Mouse (Mus musculus): ENCODE results near the gene Rasa3. TPM values are rescaled to one million over a fixed set of nuclear protein-coding genes. Genes with fewer than 3 reads are reported as not detected.
A peak's percentile ranks its signal among the peaks of the same experiment; 100 is the strongest.

Rasa3 gene
- polyA plus RNA-seq, 1 experiment from 2014 or later, result 45.6 TPM

DNA sequence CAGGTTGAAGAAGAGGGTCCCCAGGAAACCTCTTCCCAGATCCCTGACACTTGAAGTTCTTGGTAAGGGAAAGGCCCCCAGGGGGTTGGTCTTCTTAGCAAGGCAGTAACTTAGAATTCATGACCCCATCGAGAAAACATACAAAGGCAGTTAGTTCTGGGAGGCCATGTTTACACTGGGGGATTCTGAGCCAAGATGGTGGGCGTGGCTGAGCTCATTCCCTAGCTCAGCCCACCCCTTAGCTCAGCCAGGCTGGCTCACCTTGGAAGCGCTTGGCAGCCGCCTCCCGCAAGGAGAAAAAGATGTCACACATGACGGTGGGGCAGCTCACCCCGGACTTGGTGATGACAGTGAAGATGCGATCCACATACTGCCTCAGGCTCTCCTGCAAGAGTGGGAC, 92.8 kb downstream of the Rasa3 start:
- Histone ChIP-seq H3K9ac (no peak overlapping the region), H3K4me2 (no peak overlapping the region), H3K36me3 (peaks cover 59% of the 10 kb centered on the region), H3K9me3 (no peaks in the 10 kb centered on the region), H3K4me1 (no peaks in the 10 kb centered on the region), H3K4me3 (no peak overlapping the region), H3K27ac (no peak overlapping the region), H3K27me3 (no peaks in the 10 kb centered on the region)
- ATAC-seq (ENCODE audit: borderline replicate concordance, extremely low read depth, low FRiP score, low TSS enrichment), result peak; percentile 48; the same call in 1 of the 2 replicates
- 50% methylated on average over 8 of the region's 8 CpGs for WGBS

DNA sequence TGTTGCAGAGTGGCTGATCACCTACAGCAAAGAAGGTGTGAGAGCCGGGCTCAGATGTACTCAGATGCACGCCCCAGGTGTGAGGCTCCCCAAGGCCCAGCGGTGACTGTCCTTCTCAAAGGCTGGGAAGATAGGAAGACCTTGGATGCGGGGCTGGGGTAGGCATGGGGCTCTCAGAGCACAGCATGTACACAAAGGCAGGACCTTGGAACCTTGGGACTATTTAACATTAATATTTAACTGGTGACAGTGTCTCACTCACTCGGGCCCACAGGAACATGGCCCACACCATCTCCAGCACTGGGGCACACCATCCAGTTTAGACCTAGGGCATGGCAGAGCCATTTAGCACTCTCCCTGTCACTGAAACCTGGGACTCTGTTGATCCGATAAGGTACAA, 99.5 kb downstream of the Rasa3 start:
- peaks cover 71% of the 10 kb centered on the region for H3K36me3 ChIP-seq

GRCm38 (mm10) chr8:13571999-13572398, 105.4 kb downstream of the Rasa3 start:
- ATAC-seq (ENCODE audit: borderline replicate concordance, extremely low read depth, low FRiP score, low TSS enrichment), result no peak
- WGBS, result 89% methylated on average over 11 of the region's 11 CpGs
- H3K36me3 ChIP-seq, result peaks cover 34% of the 10 kb centered on the region
- H3K27ac ChIP-seq, result no peak overlapping the region
- no peaks in the 10 kb centered on the region for H3K9me3 ChIP-seq
- H3K4me2 ChIP-seq, result no peak overlapping the region
- H3K27me3 ChIP-seq, result no peaks in the 10 kb centered on the region
- no peaks in the 10 kb centered on the region for H3K4me1 ChIP-seq
- H3K4me3 ChIP-seq, result no peak overlapping the region
- no peak overlapping the region for H3K9ac ChIP-seq

More for the DNA sequence above, 99.5 kb downstream of the Rasa3 start:
- Histone ChIP-seq H3K9ac (no peak overlapping the region), H3K27me3 (no peaks in the 10 kb centered on the region), H3K9me3 (no peaks in the 10 kb centered on the region), H3K4me2 (no peak overlapping the region), H3K4me3 (no peak overlapping the region), H3K27ac (no peak overlapping the region), H3K4me1 (no peaks in the 10 kb centered on the region)
- WGBS, result 86% methylated on average over 6 of the region's 6 CpGs
- ATAC-seq (ENCODE audit: borderline replicate concordance, extremely low read depth, low FRiP score, low TSS enrichment), result no peak

GRCm38 (mm10) chr8:13562118-13562517, 115.3 kb downstream of the Rasa3 start, which contains the start of gene 1700029H14Rik:
TSS of gene 1700029H14Rik (minus strand) at chr8:13562461.
- 0 out of 2 replicates have a peak, but pooled peaks cover 3% of the 10 kb centered on the region for H3K4me1 ChIP-seq
- 20% methylated on average over 13 of the region's 13 CpGs for WGBS
- no peak within 1 kb of the TSS for H3K9ac ChIP-seq
- peaks cover 4% of the 10 kb centered on the region; the same call in 1 of the 2 replicates for H3K36me3 ChIP-seq
- H3K4me2 ChIP-seq, result no peak within 1 kb of the TSS
- no peaks in the 10 kb centered on the region for H3K9me3 ChIP-seq
- H3K27me3 ChIP-seq, result no peaks in the 10 kb centered on the region
- H3K4me3 ChIP-seq, result no peak within 1 kb of the TSS
- no peak within 1 kb of the TSS for H3K27ac ChIP-seq
- ATAC-seq (ENCODE audit: borderline replicate concordance, extremely low read depth, low FRiP score, low TSS enrichment), result peak; percentile 33; the same call in 1 of the 2 replicates

DNA sequence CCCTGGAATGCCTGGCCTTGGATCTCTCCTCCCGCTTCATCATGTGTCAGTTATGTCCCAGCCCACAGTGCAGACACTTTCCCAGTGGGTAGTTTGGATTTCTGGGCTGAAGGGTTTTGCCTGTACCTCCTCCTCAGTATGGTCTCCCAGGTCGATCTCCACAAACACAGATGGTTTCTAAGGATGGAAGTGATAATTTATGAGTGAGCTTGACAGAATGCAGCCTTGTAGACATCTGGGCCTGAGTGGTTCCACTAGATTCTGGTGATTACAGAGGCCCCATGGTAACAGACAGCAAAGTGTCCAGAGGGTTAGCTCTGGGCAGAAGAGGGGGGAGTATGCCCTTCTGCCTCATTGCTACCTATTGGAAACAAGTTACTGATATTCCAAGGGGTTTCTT, 119.9 kb downstream of the Rasa3 start:
- Histone ChIP-seq H3K9me3 (no peaks in the 10 kb centered on the region), H3K36me3 (no peaks in the 10 kb centered on the region), H3K27ac (no peak overlapping the region), H3K4me3 (no peak overlapping the region), H3K27me3 (no peaks in the 10 kb centered on the region), H3K4me1 (0 out of 2 replicates have a peak, but pooled peaks cover 3% of the 10 kb centered on the region), H3K9ac (no peak overlapping the region), H3K4me2 (no peak overlapping the region)
- WGBS, result 50% methylated on average over 2 of the region's 2 CpGs
- ATAC-seq (ENCODE audit: borderline replicate concordance, extremely low read depth, low FRiP score, low TSS enrichment), result no peak

GRCm38 (mm10) chr8:13551574-13551830, 125.9 kb downstream of the Rasa3 start:
- H3K4me2 ChIP-seq, result no peak overlapping the region
- no peaks in the 10 kb centered on the region for H3K36me3 ChIP-seq
- ATAC-seq (ENCODE audit: borderline replicate concordance, extremely low read depth, low FRiP score, low TSS enrichment), result no peak
- no peaks in the 10 kb centered on the region for H3K9me3 ChIP-seq
- no peaks in the 10 kb centered on the region for H3K27me3 ChIP-seq
- no peak overlapping the region for H3K4me3 ChIP-seq
- WGBS, result 88% methylated on average over 6 of the region's 6 CpGs
- H3K9ac ChIP-seq, result no peak overlapping the region
- no peak overlapping the region for H3K27ac ChIP-seq
- peaks cover 6% of the 10 kb centered on the region; the same call in 1 of the 2 replicates for H3K4me1 ChIP-seq

GRCm38 (mm10) chr8:13550718-13551573, 126.5 kb downstream of the Rasa3 start:
- H3K27ac ChIP-seq, result no peak overlapping the region
- WGBS, result 51% methylated on average over 9 of the region's 9 CpGs
- ATAC-seq (ENCODE audit: borderline replicate concordance, extremely low read depth, low FRiP score, low TSS enrichment), result peak; percentile 88
- no peak overlapping the region for H3K4me2 ChIP-seq
- peaks cover 6% of the 10 kb centered on the region; the same call in 1 of the 2 replicates for H3K4me1 ChIP-seq
- no peak overlapping the region for H3K4me3 ChIP-seq
- H3K9ac ChIP-seq, result no peak overlapping the region
- H3K27me3 ChIP-seq, result no peaks in the 10 kb centered on the region
- H3K36me3 ChIP-seq, result no peaks in the 10 kb centered on the region
- no peaks in the 10 kb centered on the region for H3K9me3 ChIP-seq

GRCm38 (mm10) chr8:13548831-13549230, 128.6 kb downstream of the Rasa3 start:
- Histone ChIP-seq H3K9me3 (no peaks in the 10 kb centered on the region), H3K4me2 (no peak overlapping the region), H3K36me3 (no peaks in the 10 kb centered on the region), H3K4me1 (peaks cover 6% of the 10 kb centered on the region; the same call in 1 of the 2 replicates), H3K27me3 (no peaks in the 10 kb centered on the region), H3K9ac (no peak overlapping the region), H3K27ac (no peak overlapping the region), H3K4me3 (no peak overlapping the region)
- ATAC-seq (ENCODE audit: borderline replicate concordance, extremely low read depth, low FRiP score, low TSS enrichment), result no peak
- 34% methylated on average over 9 of the region's 9 CpGs for WGBS

DNA sequence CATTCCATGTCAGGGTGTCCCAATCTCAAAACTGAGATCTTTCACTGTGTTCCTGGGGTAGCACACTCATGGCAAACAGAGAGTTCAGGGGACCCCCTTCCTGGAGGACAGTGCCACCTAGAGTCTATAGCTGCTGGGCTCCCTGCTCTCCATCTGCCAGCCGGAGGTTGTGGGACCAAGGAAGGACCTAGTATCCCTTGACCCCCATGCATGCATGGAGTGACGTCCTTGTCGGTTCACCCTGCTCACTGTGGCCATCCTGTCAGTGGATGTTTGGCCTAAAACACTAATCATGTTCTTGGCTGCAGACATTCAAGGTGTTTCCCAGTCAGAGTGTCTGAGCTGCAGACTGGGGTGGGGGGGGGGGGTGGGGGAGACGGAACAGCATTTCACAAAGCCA, 129.2 kb downstream of the Rasa3 start:
- Histone ChIP-seq H3K4me3 (no peak overlapping the region), H3K27ac (no peak overlapping the region), H3K9me3 (no peaks in the 10 kb centered on the region), H3K4me2 (no peak overlapping the region), H3K4me1 (peaks cover 6% of the 10 kb centered on the region; the same call in 1 of the 2 replicates), H3K36me3 (no peaks in the 10 kb centered on the region), H3K27me3 (no peaks in the 10 kb centered on the region), H3K9ac (no peak overlapping the region)
- ATAC-seq (ENCODE audit: borderline replicate concordance, extremely low read depth, low FRiP score, low TSS enrichment), result no peak
- 30% methylated on average over 4 of the region's 4 CpGs for WGBS

- Histone ChIP-seq H3K4me2 (no peak overlapping the region), H3K36me3 (no peaks in the 10 kb centered on the region), H3K4me3 (no peak overlapping the region), H3K9me3 (no peaks in the 10 kb centered on the region), H3K4me1 (peaks cover 4% of the 10 kb centered on the region; the same call in 1 of the 2 replicates), H3K27me3 (no peaks in the 10 kb centered on the region), H3K9ac (no peak overlapping the region), H3K27ac (no peak overlapping the region)
- ATAC-seq (ENCODE audit: borderline replicate concordance, extremely low read depth, low FRiP score, low TSS enrichment), result no peak
- 81% methylated on average over 4 of the region's 4 CpGs for WGBS
Measured at GRCm38 (mm10) chr8:13546421-13546820, 131.0 kb downstream of the Rasa3 start.

GRCm38 (mm10) chr8:13541526-13541925, 135.9 kb downstream of the Rasa3 start:
- no peak overlapping the region for H3K9ac ChIP-seq
- H3K27me3 ChIP-seq, result no peaks in the 10 kb centered on the region
- H3K27ac ChIP-seq, result no peak overlapping the region
- H3K9me3 ChIP-seq, result no peaks in the 10 kb centered on the region
- H3K4me1 ChIP-seq, result peaks cover 13% of the 10 kb centered on the region
- no peak overlapping the region for H3K4me2 ChIP-seq
- 72% methylated on average over 5 of the region's 5 CpGs for WGBS
- H3K36me3 ChIP-seq, result no peaks in the 10 kb centered on the region
- no peak overlapping the region for H3K4me3 ChIP-seq
- no peak for ATAC-seq (ENCODE audit: borderline replicate concordance, extremely low read depth, low FRiP score, low TSS enrichment)

GRCm38 (mm10) chr8:13540122-13540521, 137.3 kb downstream of the Rasa3 start:
- Histone ChIP-seq H3K27me3 (no peaks in the 10 kb centered on the region), H3K27ac (peak overlapping the region; percentile 16; the same call in 1 of the 2 replicates), H3K4me3 (no peak overlapping the region), H3K4me1 (peaks cover 13% of the 10 kb centered on the region), H3K4me2 (no peak overlapping the region), H3K9ac (no peak overlapping the region), H3K9me3 (no peaks in the 10 kb centered on the region), H3K36me3 (no peaks in the 10 kb centered on the region)
- WGBS, result 63% methylated on average over 5 of the region's 5 CpGs
- ATAC-seq (ENCODE audit: borderline replicate concordance, extremely low read depth, low FRiP score, low TSS enrichment), result peak; percentile 47

All from lung, embryonic 15.5 days (tissue).